Comparison of ENCODE assay signal across 14 mouse cellular contexts in genomic region chr11:110354261-110354660, GRCm38 (mm10).
"Had no signal": no experiment of that assay in that cellular context is flagged by ENCODE, and none has a peak within 500 bp of the region (broad histone marks: within the 10 kb centered on the region; RNA-seq: fewer than 3 reads in every experiment).

No protein-coding gene starts in this region.

- H3K27ac ChIP-seq: kidney, embryonic 15.5 days; liver, embryonic 13.5 days; macrophage; midbrain, embryonic 12.5 days; midbrain, embryonic 15.5 days; neural tube, embryonic 12.5 days; neural tube, embryonic 15.5 days; stomach, embryonic 15.5 days had no signal

- DNase-seq: kidney, adult 8-10 months; kidney, postnatal 10 days; kidney, postnatal 36 days; liver, embryonic 13.5 days; lung, adult 2 months; spleen, adult 18-20 months; thymus, postnatal 25 days had no signal

- H3K36me3 ChIP-seq: kidney, embryonic 15.5 days; liver, embryonic 13.5 days; midbrain, embryonic 12.5 days; midbrain, embryonic 15.5 days; neural tube, embryonic 12.5 days; neural tube, embryonic 15.5 days; stomach, embryonic 15.5 days had no signal

- H3K27me3 ChIP-seq: kidney, embryonic 15.5 days; liver, embryonic 13.5 days; midbrain, embryonic 12.5 days; midbrain, embryonic 15.5 days; neural tube, embryonic 12.5 days; neural tube, embryonic 15.5 days; stomach, embryonic 15.5 days had no signal

- H3K4me1 ChIP-seq: kidney, embryonic 15.5 days; liver, embryonic 13.5 days; midbrain, embryonic 12.5 days; midbrain, embryonic 15.5 days; neural tube, embryonic 12.5 days; neural tube, embryonic 15.5 days; stomach, embryonic 15.5 days had no signal

- H3K4me3 ChIP-seq: kidney, embryonic 15.5 days; liver, embryonic 13.5 days; midbrain, embryonic 12.5 days; midbrain, embryonic 15.5 days; neural tube, embryonic 12.5 days; neural tube, embryonic 15.5 days; stomach, embryonic 15.5 days had no signal

- H3K9me3 ChIP-seq: kidney, embryonic 15.5 days; liver, embryonic 13.5 days; midbrain, embryonic 12.5 days; midbrain, embryonic 15.5 days; neural tube, embryonic 12.5 days; neural tube, embryonic 15.5 days; stomach, embryonic 15.5 days had no signal

- H3K9ac ChIP-seq: kidney, embryonic 15.5 days; liver, embryonic 13.5 days; midbrain, embryonic 12.5 days; midbrain, embryonic 15.5 days; neural tube, embryonic 12.5 days; neural tube, embryonic 15.5 days; stomach, embryonic 15.5 days had no signal
